Mouse (Mus musculus): Measurements from ENCODE around the gene Ficd. TPM values are rescaled to one million over a fixed set of nuclear protein-coding genes. Genes with fewer than 3 reads are reported as not detected.
A peak's percentile ranks its signal among the peaks of the same experiment; 100 is the strongest.

Ficd gene
- polyA plus RNA-seq (2014; fragmentation: Nextera tagmentation; extraction: Ambion mirVana): 5.0 and 5.8 TPM in 2 replicates

DNA sequence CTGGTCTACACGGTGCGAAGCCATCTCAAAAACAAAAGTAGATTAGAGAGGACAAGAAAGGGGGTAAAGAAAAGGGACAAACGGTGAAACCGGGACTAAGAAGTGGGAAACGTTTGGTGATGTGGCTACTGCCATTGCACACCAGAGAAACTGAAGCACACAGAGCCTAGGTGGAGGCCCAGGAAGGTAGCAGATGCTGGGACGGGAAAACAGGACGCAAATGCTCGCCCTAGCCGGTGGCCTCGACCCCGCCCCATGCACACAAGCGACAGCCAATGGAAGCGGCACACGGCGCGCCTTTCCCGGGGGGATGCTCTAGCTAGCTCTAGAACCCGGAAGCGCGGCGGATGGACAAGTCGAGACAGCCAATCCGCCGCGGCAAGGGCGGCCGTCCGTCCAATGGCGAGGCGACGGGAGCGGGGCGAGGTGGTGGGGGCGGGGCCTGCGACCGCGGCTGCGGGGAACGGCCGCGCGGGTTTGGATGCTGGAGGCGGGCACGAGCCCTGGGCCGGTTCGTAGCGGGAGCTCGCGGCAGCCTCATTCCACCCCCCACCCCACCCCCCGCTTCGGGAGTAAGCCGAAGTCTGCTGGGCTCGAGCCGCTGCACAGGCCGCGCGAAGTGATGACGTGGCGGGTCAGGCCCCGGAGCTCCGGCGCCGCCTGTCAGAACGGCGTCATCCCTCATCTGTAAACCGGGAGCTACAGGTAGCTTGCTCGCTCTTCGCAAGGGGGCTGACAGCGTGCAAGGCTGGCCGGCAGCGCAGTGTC, at the start of gene Ficd:
TSS of gene Ficd (plus strand) at position 459 of the 768 bp plus-strand sequence.
- H3K9me3 ChIP-seq (replicated peaks; ENCODE audit: control insufficient read depth, low read length): no peaks in the 10 kb centered on the region
- H3K27me3 ChIP-seq (replicated peaks; ENCODE audit: control insufficient read depth, insufficient read depth, low read length): no peaks in the 10 kb centered on the region
- peak; percentile 99 for DNase-seq (ENCODE audit: low spot score)
- peak within 1 kb of the TSS; percentile 60 for H3K4me3 ChIP-seq (ENCODE audit: low read depth, low read length)
- peak; percentile 98 for ATAC-seq
- H3K27ac ChIP-seq (ENCODE audit: low read depth, low read length): peak within 1 kb of the TSS; percentile 97
- H3K4me1 ChIP-seq (ENCODE audit: control insufficient read depth, insufficient read depth, low read length): peaks cover 6% of the 10 kb centered on the region; the same call in 1 of the 2 replicates
- under 1% methylated on average over 69 of the region's 71 CpGs for WGBS
- peaks cover 26% of the 10 kb centered on the region for H3K36me3 ChIP-seq (ENCODE audit: control insufficient read depth, insufficient read depth, low read length)
- peak within 1 kb of the TSS; percentile 64 for H3K9ac ChIP-seq (ENCODE audit: low read length)
- H3K4me2 ChIP-seq (ENCODE audit: low read length): peak within 1 kb of the TSS; percentile 86

DNA sequence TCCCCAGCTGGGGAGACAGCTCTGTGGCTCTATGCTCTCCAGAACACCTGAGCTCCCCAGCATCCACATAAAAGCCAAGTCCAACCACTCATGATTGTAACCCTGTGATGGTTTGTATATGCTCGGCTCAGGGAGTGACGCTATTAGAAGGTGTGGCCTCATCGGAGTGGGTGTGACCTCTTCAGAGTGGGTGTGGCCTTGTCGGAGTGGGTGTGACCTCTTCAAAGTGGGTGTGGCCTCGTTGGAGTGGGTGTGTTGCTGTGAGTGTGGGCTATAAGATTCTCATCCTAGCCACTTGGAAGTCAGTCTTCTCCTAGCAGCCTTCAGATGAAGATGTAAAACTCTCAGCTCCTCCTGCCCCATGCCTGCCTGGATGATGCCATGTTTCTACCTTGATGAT, 48.1 kb upstream of the Ficd start:
- Histone ChIP-seq H3K27ac (ENCODE audit: low read depth, low read length) (no peak overlapping the region), H3K27me3 (replicated peaks; ENCODE audit: control insufficient read depth, insufficient read depth, low read length) (no peaks in the 10 kb centered on the region), H3K4me3 (ENCODE audit: low read depth, low read length) (no peak overlapping the region), H3K4me2 (ENCODE audit: low read length) (no peak overlapping the region), H3K36me3 (ENCODE audit: control insufficient read depth, insufficient read depth, low read length) (no peaks in the 10 kb centered on the region), H3K9ac (ENCODE audit: low read length) (no peak overlapping the region), H3K9me3 (replicated peaks; ENCODE audit: control insufficient read depth, low read length) (no peaks in the 10 kb centered on the region), H3K4me1 (ENCODE audit: control insufficient read depth, insufficient read depth, low read length) (peaks cover 9% of the 10 kb centered on the region)
- ATAC-seq (no peak), DNase-seq (ENCODE audit: low spot score) (no peak)
- WGBS: 90% methylated on average over 5 of the region's 5 CpGs

DNA sequence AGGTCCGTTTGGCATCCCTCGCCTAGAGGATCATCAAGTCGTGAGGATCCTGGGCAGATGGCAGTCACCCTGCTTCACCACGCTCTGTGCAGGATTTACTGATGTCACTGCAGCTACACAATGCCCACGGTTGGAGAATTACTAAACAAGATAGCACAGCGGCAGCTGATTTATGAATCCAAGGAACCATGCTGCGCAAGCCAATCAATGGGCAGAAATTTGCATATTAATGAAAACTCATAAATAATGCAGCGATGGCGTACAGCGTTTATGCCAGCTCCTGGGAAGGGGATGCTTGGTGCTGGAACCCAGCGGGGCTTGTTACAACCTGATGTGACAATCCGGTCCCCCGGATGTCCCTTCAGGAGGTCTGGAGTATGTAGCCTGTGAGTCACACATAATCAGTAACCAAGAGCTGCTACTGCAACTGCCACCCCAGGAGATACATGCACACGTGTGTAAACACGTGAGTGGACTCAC, 45.5 kb upstream of the Ficd start:
- H3K9ac ChIP-seq (ENCODE audit: low read length): peak overlapping the region; percentile 3; the same call in 1 of the 2 replicates
- WGBS: 27% methylated on average over 15 of the region's 15 CpGs
- DNase-seq (ENCODE audit: low spot score): peak; percentile 88

DNA sequence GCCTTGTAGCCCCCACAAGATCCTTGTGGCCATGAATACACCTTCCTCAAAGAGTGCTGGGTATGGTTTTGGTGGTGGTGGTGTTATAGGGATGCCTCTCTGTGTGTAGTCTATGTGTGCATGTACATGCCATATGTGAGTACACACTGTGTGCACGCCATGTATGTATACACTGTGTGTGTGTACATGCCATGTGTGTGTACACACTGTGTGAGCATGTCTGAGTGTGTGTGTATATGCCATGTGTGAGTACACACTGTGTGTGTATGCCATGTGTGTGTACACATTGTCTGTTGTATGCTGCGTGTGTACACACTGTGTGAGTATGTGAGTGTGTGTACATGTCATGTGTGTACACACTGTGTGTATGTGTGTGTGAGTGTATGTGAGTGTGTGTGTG, 44.7 kb upstream of the Ficd start:
- no peaks in the 10 kb centered on the region for H3K9me3 ChIP-seq (replicated peaks; ENCODE audit: control insufficient read depth, low read length)
- no peak for DNase-seq (ENCODE audit: low spot score)
- H3K27me3 ChIP-seq (replicated peaks; ENCODE audit: control insufficient read depth, insufficient read depth, low read length): no peaks in the 10 kb centered on the region
- no peak overlapping the region for H3K9ac ChIP-seq (ENCODE audit: low read length)
- 91% methylated on average over 2 of the region's 2 CpGs for WGBS
- H3K4me2 ChIP-seq (ENCODE audit: low read length): no peak overlapping the region
- no peaks in the 10 kb centered on the region for H3K36me3 ChIP-seq (ENCODE audit: control insufficient read depth, insufficient read depth, low read length)
- no peak overlapping the region for H3K27ac ChIP-seq (ENCODE audit: low read depth, low read length)
- no peak overlapping the region for H3K4me3 ChIP-seq (ENCODE audit: low read depth, low read length)
- no peak for ATAC-seq
- H3K4me1 ChIP-seq (ENCODE audit: control insufficient read depth, insufficient read depth, low read length): peaks cover 16% of the 10 kb centered on the region

More for the DNA sequence above, 45.5 kb upstream of the Ficd start:
- Histone ChIP-seq H3K4me1 (ENCODE audit: control insufficient read depth, insufficient read depth, low read length) (peaks cover 16% of the 10 kb centered on the region), H3K4me2 (ENCODE audit: low read length) (peak overlapping the region; percentile 29; the same call in 1 of the 2 replicates), H3K27ac (ENCODE audit: low read depth, low read length) (peak overlapping the region; percentile 54; the same call in 1 of the 2 replicates), H3K27me3 (replicated peaks; ENCODE audit: control insufficient read depth, insufficient read depth, low read length) (no peaks in the 10 kb centered on the region), H3K36me3 (ENCODE audit: control insufficient read depth, insufficient read depth, low read length) (no peaks in the 10 kb centered on the region), H3K4me3 (ENCODE audit: low read depth, low read length) (no peak overlapping the region), H3K9me3 (replicated peaks; ENCODE audit: control insufficient read depth, low read length) (no peaks in the 10 kb centered on the region)
- ATAC-seq: peak; percentile 82

DNA sequence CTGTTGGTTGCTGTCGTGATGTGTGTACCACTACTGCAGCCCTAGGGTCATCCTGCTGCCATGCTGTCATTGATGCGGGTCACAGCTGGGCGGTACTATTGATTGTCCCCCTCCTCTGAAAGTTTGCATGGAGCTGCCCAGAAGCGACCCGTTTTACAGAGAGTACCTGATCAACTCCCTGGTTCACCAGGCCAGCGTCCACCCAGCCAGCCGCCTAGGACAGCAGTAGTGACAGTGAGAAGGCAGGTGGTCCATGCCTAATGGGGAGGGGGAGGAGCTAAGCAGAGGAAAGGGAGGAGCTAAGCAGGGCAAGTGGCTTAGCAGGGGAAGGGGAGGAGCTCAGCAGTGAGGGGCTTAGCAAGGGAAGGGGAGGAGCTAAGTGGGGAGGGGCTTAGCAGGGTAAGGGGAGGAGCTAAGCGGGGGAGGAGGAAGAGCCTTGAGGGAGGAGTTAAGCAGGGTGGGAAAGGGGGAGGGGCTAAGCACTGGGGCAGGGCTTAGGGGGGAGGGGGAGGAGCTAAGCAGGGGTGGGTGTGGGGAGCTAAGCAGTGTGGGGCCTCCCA, 42.3 kb upstream of the Ficd start:
- Histone ChIP-seq H3K4me2 (ENCODE audit: low read length) (no peak overlapping the region), H3K27me3 (replicated peaks; ENCODE audit: control insufficient read depth, insufficient read depth, low read length) (no peaks in the 10 kb centered on the region), H3K4me3 (ENCODE audit: low read depth, low read length) (no peak overlapping the region), H3K27ac (ENCODE audit: low read depth, low read length) (no peak overlapping the region), H3K36me3 (ENCODE audit: control insufficient read depth, insufficient read depth, low read length) (no peaks in the 10 kb centered on the region), H3K9ac (ENCODE audit: low read length) (no peak overlapping the region), H3K9me3 (replicated peaks; ENCODE audit: control insufficient read depth, low read length) (no peaks in the 10 kb centered on the region), H3K4me1 (ENCODE audit: control insufficient read depth, insufficient read depth, low read length) (peaks cover 16% of the 10 kb centered on the region)
- no peak for ATAC-seq
- DNase-seq (ENCODE audit: low spot score): no peak
- WGBS: 88% methylated on average over 8 of the region's 8 CpGs

DNA sequence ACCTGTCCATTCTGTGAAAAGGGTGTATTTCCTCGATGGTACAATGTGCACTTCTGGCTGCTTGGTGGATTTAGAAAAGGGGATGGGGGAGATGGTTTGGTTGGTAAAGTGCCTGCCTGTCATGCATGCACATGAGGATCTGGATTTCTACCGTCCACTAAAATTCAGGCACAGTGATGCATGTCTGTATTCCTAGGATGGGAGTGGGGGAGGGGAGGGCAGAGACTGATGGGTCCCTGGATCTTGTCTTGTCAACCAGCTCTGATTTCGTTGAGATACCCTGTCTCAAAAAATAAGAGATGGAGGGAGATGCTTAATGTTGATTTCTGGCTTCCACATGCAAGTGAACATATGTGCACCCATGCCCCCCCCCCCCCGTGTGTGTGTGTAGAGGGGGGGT, 41.6 kb upstream of the Ficd start:
- Histone ChIP-seq H3K27ac (ENCODE audit: low read depth, low read length) (no peak overlapping the region), H3K4me2 (ENCODE audit: low read length) (no peak overlapping the region)
- ATAC-seq: no peak

DNA sequence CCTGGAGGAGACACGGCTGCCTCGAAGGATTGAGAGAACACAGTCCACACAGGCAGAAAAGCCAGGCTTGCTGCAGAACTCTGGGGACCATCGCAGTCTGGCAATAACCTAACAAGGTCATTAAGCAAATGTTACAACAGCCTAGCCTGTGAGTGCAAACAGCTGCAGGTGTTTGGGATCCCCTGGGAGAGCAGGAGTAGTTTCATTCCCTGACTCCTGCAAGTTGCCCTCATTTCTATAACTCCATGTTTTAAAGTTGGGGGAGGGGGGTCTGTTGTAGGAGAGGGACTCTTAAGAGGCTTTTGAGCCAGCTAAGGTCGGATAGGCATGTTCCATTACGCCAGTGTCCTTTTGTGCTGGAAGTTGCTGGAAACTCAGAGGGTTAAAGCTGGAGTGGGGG, 41.2 kb upstream of the Ficd start:
- H3K4me2 ChIP-seq (ENCODE audit: low read length): no peak overlapping the region
- no peaks in the 10 kb centered on the region for H3K27me3 ChIP-seq (replicated peaks; ENCODE audit: control insufficient read depth, insufficient read depth, low read length)
- no peaks in the 10 kb centered on the region for H3K36me3 ChIP-seq (ENCODE audit: control insufficient read depth, insufficient read depth, low read length)
- H3K9ac ChIP-seq (ENCODE audit: low read length): no peak overlapping the region
- H3K9me3 ChIP-seq (replicated peaks; ENCODE audit: control insufficient read depth, low read length): no peaks in the 10 kb centered on the region
- H3K27ac ChIP-seq (ENCODE audit: low read depth, low read length): no peak overlapping the region
- H3K4me1 ChIP-seq (ENCODE audit: control insufficient read depth, insufficient read depth, low read length): peaks cover 16% of the 10 kb centered on the region
- ATAC-seq (no peak), DNase-seq (ENCODE audit: low spot score) (no peak)
- no peak overlapping the region for H3K4me3 ChIP-seq (ENCODE audit: low read depth, low read length)
- 54% methylated on average over 5 of the region's 5 CpGs for WGBS

More for the DNA sequence above, 41.6 kb upstream of the Ficd start:
- H3K4me1 ChIP-seq (ENCODE audit: control insufficient read depth, insufficient read depth, low read length): peaks cover 16% of the 10 kb centered on the region
- H3K36me3 ChIP-seq (ENCODE audit: control insufficient read depth, insufficient read depth, low read length): no peaks in the 10 kb centered on the region
- no peaks in the 10 kb centered on the region for H3K9me3 ChIP-seq (replicated peaks; ENCODE audit: control insufficient read depth, low read length)
- H3K9ac ChIP-seq (ENCODE audit: low read length): no peak overlapping the region
- no peak overlapping the region for H3K4me3 ChIP-seq (ENCODE audit: low read depth, low read length)
- no peak for DNase-seq (ENCODE audit: low spot score)
- 70% methylated on average over 4 of the region's 4 CpGs for WGBS
- no peaks in the 10 kb centered on the region for H3K27me3 ChIP-seq (replicated peaks; ENCODE audit: control insufficient read depth, insufficient read depth, low read length)

GRCm38 (mm10) chr5:113700388-113701023, 35.1 kb upstream of the Ficd start:
- Histone ChIP-seq H3K27me3 (replicated peaks; ENCODE audit: control insufficient read depth, insufficient read depth, low read length) (no peaks in the 10 kb centered on the region), H3K9ac (ENCODE audit: low read length) (no peak overlapping the region), H3K27ac (ENCODE audit: low read depth, low read length) (no peak overlapping the region), H3K4me2 (ENCODE audit: low read length) (no peak overlapping the region), H3K4me3 (ENCODE audit: low read depth, low read length) (no peak overlapping the region), H3K36me3 (ENCODE audit: control insufficient read depth, insufficient read depth, low read length) (no peaks in the 10 kb centered on the region), H3K9me3 (replicated peaks; ENCODE audit: control insufficient read depth, low read length) (no peaks in the 10 kb centered on the region), H3K4me1 (ENCODE audit: control insufficient read depth, insufficient read depth, low read length) (peaks cover 10% of the 10 kb centered on the region)
- ATAC-seq (no peak), DNase-seq (ENCODE audit: low spot score) (no peak)
- WGBS: 81% methylated on average over 19 of the region's 19 CpGs

All from forebrain, embryonic 14.5 days (tissue).